Mouse (Mus musculus) olfactory bulb, adult 2 months (tissue): ENCODE data around the gene Cops7b.

Experiments used
- CTCF ChIP-seq: fragments of 200-500 bp; IDR thresholded peaks from 2 replicates; pipeline ENCODE4 v1.5.1; 2012; ENCODE audit warnings: low read depth, mild to moderate bottlenecking, low read length, moderate library complexity; ENCODE audit not compliant: insufficient read depth
- POLR2A ChIP-seq: fragments of 200-500 bp; IDR thresholded peaks from 2 replicates; pipeline ENCODE4 v1.6.1; 2012; ENCODE audit warnings: mild to moderate bottlenecking, low read depth, low read length, moderate library complexity; ENCODE audit not compliant: insufficient read depth

GRCm38 (mm10) chr1:86557872-86558271 is 24.8 kb upstream of the Cops7b start:
- TF ChIP-seq CTCF, result no peak
- TF ChIP-seq POLR2A, result no peak
